Mouse (Mus musculus): Measurements from ENCODE around the gene Defb23.

Gene Defb23

GRCm38 (mm10) chr2:152464570-152465150, at the start of gene Defb23:
Gene Defb23 (minus strand): TSS chr2:152464620.
- DNase-seq, result no peak

- DNase-seq, result no peak
Observed at GRCm38 (mm10) chr2:152511592-152511991, 47.2 kb upstream of the Defb23 start, which contains the start of gene Defb26. Gene Defb26 (minus strand): TSS chr2:152511692.

GRCm38 (mm10) chr2:152503950-152504349, 39.5 kb upstream of the Defb23 start:
- DNase-seq, result no peak

- DNase-seq, result no peak
Observed at GRCm38 (mm10) chr2:152500863-152501229, 36.4 kb upstream of the Defb23 start.

- DNase-seq, result no peak
Observed at GRCm38 (mm10) chr2:152500204-152500862, 35.9 kb upstream of the Defb23 start.

- no peak for DNase-seq
Observed at GRCm38 (mm10) chr2:152498020-152498419, 33.6 kb upstream of the Defb23 start.

GRCm38 (mm10) chr2:152493151-152493550, 28.7 kb upstream of the Defb23 start:
- no peak for DNase-seq

- no peak for DNase-seq
Observed at GRCm38 (mm10) chr2:152490038-152490437, 25.6 kb upstream of the Defb23 start, which contains the start of gene Defb22. Gene Defb22 (minus strand): TSS chr2:152490138.

GRCm38 (mm10) chr2:152487024-152487423, 22.6 kb upstream of the Defb23 start:
- peak; percentile 43 for DNase-seq

GRCm38 (mm10) chr2:152481726-152482125, 17.3 kb upstream of the Defb23 start:
- DNase-seq, result no peak

GRCm38 (mm10) chr2:152480881-152481280, 16.5 kb upstream of the Defb23 start:
- DNase-seq, result no peak

GRCm38 (mm10) chr2:152476763-152477162, 12.3 kb upstream of the Defb23 start, which contains the start of gene Defb20:
Gene Defb20 (plus strand): TSS chr2:152477063.
- DNase-seq, result no peak

GRCm38 (mm10) chr2:152472434-152472833, 8.0 kb upstream of the Defb23 start:
- DNase-seq, result no peak

GRCm38 (mm10) chr2:152470973-152471372, 6.6 kb upstream of the Defb23 start:
- peak; percentile 35 for DNase-seq

GRCm38 (mm10) chr2:152459241-152459640, 5.2 kb downstream of the Defb23 start:
- DNase-seq, result no peak

GRCm38 (mm10) chr2:152452101-152452781, 12.2 kb downstream of the Defb23 start:
- no peak for DNase-seq

GRCm38 (mm10) chr2:152450241-152450640, 14.2 kb downstream of the Defb23 start:
- peak; percentile 73 for DNase-seq

- no peak for DNase-seq
Observed at GRCm38 (mm10) chr2:152447461-152447860, 17.0 kb downstream of the Defb23 start.

- DNase-seq, result no peak
Observed at GRCm38 (mm10) chr2:152446642-152447041, 17.8 kb downstream of the Defb23 start.

GRCm38 (mm10) chr2:152443281-152443680, 21.1 kb downstream of the Defb23 start:
- no peak for DNase-seq

- DNase-seq, result no peak
Observed at GRCm38 (mm10) chr2:152442322-152442721, 22.1 kb downstream of the Defb23 start.

GRCm38 (mm10) chr2:152439833-152440232, 24.6 kb downstream of the Defb23 start:
- no peak for DNase-seq

GRCm38 (mm10) chr2:152438963-152439362, 25.5 kb downstream of the Defb23 start:
- DNase-seq, result no peak
